Mouse (Mus musculus) kidney, adult 2 months (tissue): ENCODE measurements around the gene Nphp3. TPM values are rescaled to one million over a fixed set of nuclear protein-coding genes. Genes with fewer than 3 reads are reported as not detected.

Experiments used
- DNase-seq: peaks from one replicate; pipeline ENCODE4 v3.0.0; 2021
- H3K27ac ChIP-seq: fragments of 200-500 bp; 2 replicates; pipeline ENCODE4 v1.5.1; 2012; ENCODE audit warnings: low read depth, low read length, control low read depth, inconsistent platforms; ENCODE audit not compliant: insufficient read depth
- H3K27me3 ChIP-seq: fragments of 200-500 bp; replicated peaks from 2 replicates; pipeline ENCODE4 v1.6.1; 2012; ENCODE audit warnings: mild to moderate bottlenecking, moderate library complexity, low read length, inconsistent platforms; ENCODE audit not compliant: control insufficient read depth, insufficient read depth
- H3K36me3 ChIP-seq: fragments of 200-500 bp; 2 replicates; pipeline ENCODE4 v1.6.1; 2012; ENCODE audit warnings: mild to moderate bottlenecking, moderate library complexity, low read length, inconsistent platforms; ENCODE audit not compliant: control insufficient read depth, insufficient read depth
- H3K4me1 ChIP-seq: fragments of 200-500 bp; 2 replicates; pipeline ENCODE4 v1.6.1; 2011; ENCODE audit warnings: low read length; ENCODE audit not compliant: control insufficient read depth, insufficient read depth
- H3K4me3 ChIP-seq: fragments of 200-500 bp; 2 replicates; pipeline ENCODE4 v1.5.1; 2011; ENCODE audit warnings: mild to moderate bottlenecking, low read depth, low read length, control low read depth; ENCODE audit not compliant: insufficient read depth
- CTCF ChIP-seq: fragments of 200-500 bp; conservative IDR thresholded peaks from 2 replicates; pipeline ENCODE4 v1.5.1; 2011; ENCODE audit warnings: low read depth, mild to moderate bottlenecking, control low read depth, low read length, moderate library complexity, mixed read lengths; ENCODE audit not compliant: insufficient read depth, insufficient read length
- POLR2A ChIP-seq: fragments of 200-500 bp; IDR thresholded peaks from one replicate; pipeline ENCODE4 v1.6.1; 2011; ENCODE audit warnings: low read depth, low read length, control low read depth
- WGBS: fragments of 180-500 bp; shearing (Covaris S2); methylation state at CpG from one replicate; pipeline ENCODE4 v1.1.7; 2018; 5-methylcytosine and 5-hydroxymethylcytosine counted together
- polyA plus RNA-seq: library from polyadenylated mRNA; depleted of rRNA; stranded (reverse); fragments of >200 nt; gene quantifications from 2 replicates; pipeline ENCODE4 v1.2.3, GENCODE M21; 2012; rRNA removed

The Nphp3 gene
- polyA plus RNA-seq, 1 experiment: 8.4 TPM

DNA sequence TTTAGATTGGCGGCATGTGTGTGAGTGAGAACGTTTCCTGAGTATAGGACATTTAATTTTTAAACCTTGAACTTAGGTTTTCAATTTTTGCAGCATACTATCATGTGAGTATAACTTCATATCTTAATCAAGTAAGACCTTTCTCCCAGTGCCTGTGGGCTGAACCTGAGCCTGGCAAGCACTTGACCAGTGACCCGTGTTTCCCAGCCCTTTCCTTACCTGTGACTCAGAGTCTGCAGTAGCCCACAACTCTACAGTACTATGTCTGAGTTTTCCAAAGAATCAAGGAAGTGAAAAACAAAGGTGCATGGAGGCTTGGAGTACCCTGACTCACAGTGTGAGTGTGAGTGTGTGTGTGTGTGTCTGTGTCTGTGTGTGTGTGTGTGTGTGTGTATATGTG is 77.7 kb downstream of the Nphp3 start:
- peaks cover 2% of the 10 kb centered on the region for H3K36me3 ChIP-seq
- H3K27ac ChIP-seq: no peak overlapping the region
- no peak for TF ChIP-seq POLR2A
- no peak for TF ChIP-seq CTCF
- WGBS: 68% methylated on average over 3 of the region's 3 CpGs
- DNase-seq: no peak
- H3K4me3 ChIP-seq: no peak overlapping the region
- H3K27me3 ChIP-seq: no peaks in the 10 kb centered on the region
- H3K4me1 ChIP-seq: no peaks in the 10 kb centered on the region

DNA sequence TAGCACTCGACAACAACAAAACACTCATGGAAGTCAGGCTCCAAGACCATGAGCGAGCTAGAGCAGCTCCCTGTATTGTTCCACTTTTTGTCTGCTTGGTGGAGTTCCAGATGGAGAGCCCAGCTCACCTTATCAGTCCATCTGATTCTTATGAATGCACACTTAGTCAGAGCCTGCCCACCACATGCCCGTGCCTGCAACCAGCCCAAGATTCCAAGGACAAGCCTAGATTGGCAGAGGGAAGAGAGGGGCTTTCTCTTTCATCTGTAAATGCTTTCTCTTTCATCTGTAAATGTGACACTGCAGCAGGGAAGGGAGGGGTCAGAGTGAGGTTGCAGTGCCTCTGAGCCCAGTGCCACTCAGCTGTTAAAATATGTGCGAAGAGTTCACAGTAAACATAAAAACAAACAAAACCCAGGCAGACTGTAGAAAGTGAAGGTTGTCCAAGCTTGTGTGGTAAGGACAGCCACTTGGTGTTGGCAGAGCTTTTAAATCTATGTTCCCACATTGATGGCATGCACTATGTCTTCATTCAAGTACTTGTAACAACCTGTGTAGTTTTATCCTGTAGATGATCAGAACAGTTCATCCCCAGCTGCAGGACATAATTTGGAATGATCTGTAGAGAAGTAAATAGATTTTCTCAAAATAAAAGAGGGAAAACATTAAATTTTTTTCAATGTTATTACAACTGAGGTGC is 83.5 kb downstream of the Nphp3 start:
- no peaks in the 10 kb centered on the region for H3K4me1 ChIP-seq
- no peaks in the 10 kb centered on the region for H3K27me3 ChIP-seq
- no peak for TF ChIP-seq CTCF
- TF ChIP-seq POLR2A: no peak
- no peak overlapping the region for H3K27ac ChIP-seq
- H3K36me3 ChIP-seq: peaks cover 3% of the 10 kb centered on the region
- no peak overlapping the region for H3K4me3 ChIP-seq
- 68% methylated on average over 4 of the region's 4 CpGs for WGBS
- DNase-seq: no peak

DNA sequence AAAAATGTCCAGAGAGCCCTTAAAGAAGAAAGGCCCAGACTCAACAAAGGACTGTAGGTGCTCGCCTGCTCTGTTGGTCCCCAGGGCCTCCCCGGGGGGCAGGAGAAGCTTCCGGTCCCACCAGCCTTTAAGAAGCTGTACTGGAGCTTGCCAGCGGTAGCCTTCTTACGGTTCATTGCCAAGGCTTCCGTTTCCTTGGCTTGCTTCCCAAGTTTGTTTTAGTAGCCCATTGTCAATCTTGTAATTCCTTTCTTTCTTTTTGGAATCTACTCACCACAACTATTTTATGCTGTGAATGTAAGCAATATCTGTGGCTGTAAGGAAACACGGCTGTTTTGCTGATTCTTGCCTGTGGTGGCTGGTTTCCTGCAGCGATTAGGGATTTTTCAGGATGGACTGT is 86.2 kb downstream of the Nphp3 start:
- 35% methylated on average over 8 of the region's 8 CpGs for WGBS
- Histone ChIP-seq H3K36me3 (peaks cover 1% of the 10 kb centered on the region; the same call in 1 of the 2 replicates), H3K27me3 (no peaks in the 10 kb centered on the region), H3K4me1 (no peaks in the 10 kb centered on the region), H3K27ac (no peak overlapping the region), H3K4me3 (no peak overlapping the region)
- peak; percentile 57 for DNase-seq
- TF ChIP-seq CTCF (no peak), POLR2A (no peak)

DNA sequence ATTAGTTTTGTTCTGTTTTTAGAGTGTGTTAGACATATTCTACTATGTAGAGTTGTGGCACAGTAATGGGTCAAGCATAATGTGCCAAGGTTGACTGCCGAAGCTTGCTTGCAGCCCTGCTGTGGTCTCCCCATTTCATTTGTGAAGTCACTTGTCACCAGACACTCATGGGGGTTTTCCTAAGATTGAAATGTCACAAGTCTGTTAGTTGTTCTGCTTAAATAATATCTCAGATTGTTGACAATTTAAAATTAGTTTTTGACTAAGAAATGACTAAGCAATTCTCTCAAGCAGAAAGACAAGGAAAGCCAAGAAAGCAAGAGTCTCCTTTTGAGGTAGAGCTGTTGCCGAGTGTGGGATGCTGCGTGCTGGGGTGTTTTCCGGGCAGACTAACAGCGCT is 90.6 kb downstream of the Nphp3 start:
- H3K36me3 ChIP-seq: no peaks in the 10 kb centered on the region; the same call in 1 of the 2 replicates
- no peak overlapping the region for H3K27ac ChIP-seq
- H3K4me3 ChIP-seq: no peak overlapping the region
- TF ChIP-seq CTCF: no peak
- no peak for TF ChIP-seq POLR2A
- H3K4me1 ChIP-seq: no peaks in the 10 kb centered on the region
- no peak for DNase-seq
- 91% methylated on average over 5 of the region's 5 CpGs for WGBS
- no peaks in the 10 kb centered on the region for H3K27me3 ChIP-seq

Other genes starting within 250 kb of the Nphp3 start
- 6.9 and 7.1 TPM in 2 replicates for gene Tmem108, start 240.7 kb upstream of the Nphp3 start, polyA plus RNA-seq
- not detected in 2 replicates for gene Gm28305, start 38.1 kb downstream of the Nphp3 start, polyA plus RNA-seq
- 14.9 and 19.1 TPM in 2 replicates for gene Uba5, start 60.6 kb downstream of the Nphp3 start, polyA plus RNA-seq
- gene Acad11, start 60.8 kb downstream of the Nphp3 start, polyA plus RNA-seq: 132 and 141 TPM in 2 replicates
- 0.35 and 0.64 TPM in 2 replicates for gene Ackr4, start 124.4 kb downstream of the Nphp3 start, polyA plus RNA-seq